ENCODE assay signal across 18 mouse cellular contexts in the genomic region with DNA sequence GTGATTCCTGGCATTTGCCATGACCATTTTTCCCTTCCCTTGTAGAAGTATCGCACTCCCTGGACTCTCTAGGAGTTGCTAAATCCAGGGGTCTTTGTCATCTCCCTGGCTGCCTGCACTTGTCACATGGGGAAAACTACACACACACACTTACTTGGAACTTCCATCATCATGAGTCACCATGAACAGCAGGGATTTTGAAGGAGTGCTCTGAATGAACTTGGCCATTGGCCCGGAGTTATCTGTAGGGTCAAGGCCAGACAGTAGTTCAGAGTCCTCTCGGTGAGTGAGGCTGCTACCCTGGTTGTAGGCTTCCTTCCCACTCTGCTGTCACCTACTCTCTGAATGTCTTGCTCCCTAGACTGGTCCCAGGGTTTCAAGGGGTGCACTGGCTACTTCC. TPM values are rescaled to one million over a fixed set of nuclear protein-coding genes. Genes with fewer than 3 reads are reported as not detected.
DNase-seq lines count a peak whose midpoint lies in the region; ATAC-seq lines count a peak whose summit lies in the region.
"Had no signal": no experiment of that assay in that cellular context is flagged by ENCODE, and none has a peak within 500 bp of the region (broad histone marks: within the 10 kb centered on the region; RNA-seq: fewer than 3 reads in every experiment).

No protein-coding gene starts in this region.

- no peaks in the 10 kb centered on the region for H3K36me3 ChIP-seq in intestine, embryonic 16.5 days (ENCODE audit: control insufficient read depth, insufficient read depth, low read length)
- H3K36me3 ChIP-seq: embryonic facial prominence, embryonic 15.5 days; kidney, embryonic 15.5 days; limb, embryonic 13.5 days; midbrain, embryonic 12.5 days; neural tube, embryonic 12.5 days had no signal

- no peak overlapping the region for H3K9ac ChIP-seq in intestine, embryonic 16.5 days (ENCODE audit: low read depth, low read length)
- H3K9ac ChIP-seq: embryonic facial prominence, embryonic 15.5 days; hindbrain, embryonic 14.5 days; kidney, embryonic 15.5 days; limb, embryonic 13.5 days; midbrain, embryonic 12.5 days; neural tube, embryonic 12.5 days had no signal

- H3K27ac ChIP-seq in intestine, embryonic 16.5 days (ENCODE audit: low read length): no peak overlapping the region
- H3K27ac ChIP-seq: embryonic facial prominence, embryonic 15.5 days; hindbrain, embryonic 14.5 days; kidney, embryonic 15.5 days; limb, embryonic 13.5 days; midbrain, embryonic 12.5 days; neural tube, embryonic 12.5 days had no signal

- H3K9me3 ChIP-seq in intestine, embryonic 16.5 days (ENCODE audit: control insufficient read depth, low read length): no peaks in the 10 kb centered on the region
- H3K9me3 ChIP-seq: embryonic facial prominence, embryonic 15.5 days; kidney, embryonic 15.5 days; limb, embryonic 13.5 days; midbrain, embryonic 12.5 days; neural tube, embryonic 12.5 days had no signal

- WGBS in intestine, embryonic 16.5 days: 68% methylated on average over 3 of the region's 3 CpGs

- no peak overlapping the region for H3K4me2 ChIP-seq in intestine, embryonic 16.5 days (ENCODE audit: low read depth, low read length)
- H3K4me2 ChIP-seq: embryonic facial prominence, embryonic 15.5 days; hindbrain, embryonic 14.5 days; kidney, embryonic 15.5 days; limb, embryonic 13.5 days; midbrain, embryonic 12.5 days; neural tube, embryonic 12.5 days had no signal

- peak; percentile 31; the same call in 1 of the 2 replicates for ATAC-seq in intestine, embryonic 16.5 days
- no peak for ATAC-seq in erythroid progenitor cell, adult 5-6 weeks (replicated peaks; ENCODE audit: low FRiP score, poor library complexity, severe bottlenecking)

- peak; percentile 15 for DNase-seq in gastrocnemius, adult 18-20 months (ENCODE audit: low spot score)
- DNase-seq in gastrocnemius, postnatal 4 days (ENCODE audit: low spot score in 2 of 2): no peak
- DNase-seq in adrenal gland, adult (ENCODE audit: inconsistent age in 2 of 2, low spot score in 1 of 2): peak; percentile 92 to 95
- DNase-seq in gastrocnemius, postnatal 25 days: peak; percentile 23
- DNase-seq in frontal cortex, adult 2 months (ENCODE audit: extremely low spot score in 1 of 2, low spot score in 1 of 2): no peak
- DNase-seq in lung, adult 18-20 months: no peak
- DNase-seq: layer of hippocampus, adult 9-11 months; lung, postnatal 14 days; thymus, postnatal 14 days had no signal

- H3K4me1 ChIP-seq in intestine, embryonic 16.5 days (ENCODE audit: control insufficient read depth, insufficient read depth, low read length): no peaks in the 10 kb centered on the region
- H3K4me1 ChIP-seq: embryonic facial prominence, embryonic 15.5 days; kidney, embryonic 15.5 days; limb, embryonic 13.5 days; midbrain, embryonic 12.5 days; neural tube, embryonic 12.5 days had no signal

- no peaks in the 10 kb centered on the region for H3K27me3 ChIP-seq in intestine, embryonic 16.5 days (replicated peaks; ENCODE audit: control insufficient read depth, insufficient read depth, low read length)
- H3K27me3 ChIP-seq: embryonic facial prominence, embryonic 15.5 days; kidney, embryonic 15.5 days; midbrain, embryonic 12.5 days; neural tube, embryonic 12.5 days had no signal

- no peak overlapping the region for H3K4me3 ChIP-seq in intestine, embryonic 16.5 days (ENCODE audit: low read length)
- H3K4me3 ChIP-seq: embryonic facial prominence, embryonic 15.5 days; kidney, embryonic 15.5 days; limb, embryonic 13.5 days; midbrain, embryonic 12.5 days; neural tube, embryonic 12.5 days had no signal

RNA-seq across cellular contexts. Expression of a gene that starts 12.9 kb away (rescaled TPM):
- total RNA-seq in gastrocnemius, adult 18-20 months (2021): under 1 TPM; 0.23 to 0.88 TPM
- under 1 TPM; 0.32 to 0.36 TPM for total RNA-seq in gastrocnemius, postnatal 4 days (2021)
- total RNA-seq in gastrocnemius, postnatal 25 days (2021): 1 to 10 TPM in 1 of 2 experiments, under 1 TPM in 1; 0.56 to 1.3 TPM
- 0.18 and 0.38 TPM in 2 replicates for polyA plus RNA-seq in intestine, embryonic 16.5 days (2015; fragmentation: Nextera tagmentation; extraction: Ambion mirVana)
- 5.0 TPM in 1 of 2 replicates, not detected in the other for total RNA-seq in erythroid progenitor cell, adult 5-6 weeks (2015; ENCODE audit: low replicate concordance)
- total RNA-seq in erythroid progenitor cell, adult 5-6 weeks (2017; ENCODE audit: low replicate concordance): 2.3 and 2.7 TPM in 2 replicates
- 0.71 and 1.5 TPM in 2 replicates for polyA plus RNA-seq in frontal cortex, adult 2 months (2012; rRNA removed)
- polyA plus RNA-seq: hindbrain, embryonic 14.5 days had no signal

RNA-seq across cellular contexts. Expression of a gene that starts 39.0 kb away (rescaled TPM):
- not detected for total RNA-seq in gastrocnemius, adult 18-20 months (2021)
- not detected for total RNA-seq in gastrocnemius, postnatal 4 days (2021)
- not detected for total RNA-seq in gastrocnemius, postnatal 25 days (2021)
- 1.3 and 1.7 TPM in 2 replicates for polyA plus RNA-seq in intestine, embryonic 16.5 days (2015; fragmentation: Nextera tagmentation; extraction: Ambion mirVana)
- total RNA-seq in erythroid progenitor cell, adult 5-6 weeks (2015; ENCODE audit: low replicate concordance): not detected in 2 replicates
- not detected in 2 replicates for total RNA-seq in erythroid progenitor cell, adult 5-6 weeks (2017; ENCODE audit: low replicate concordance)
- polyA plus RNA-seq in frontal cortex, adult 2 months (2012; rRNA removed): not detected in 2 replicates
- polyA plus RNA-seq: hindbrain, embryonic 14.5 days; kidney, embryonic 15.5 days; limb, embryonic 13.5 days; midbrain, embryonic 12.5 days; neural tube, embryonic 12.5 days; spleen, adult 2 months had no signal

Comparison
In these comparisons a context has a peak if more than half of its experiments do, and no peak if none do; other contexts are left out.
1. DNase-seq: peak in gastrocnemius, adult 18-20 months (single experiment), adrenal gland, adult (2 of 2) and gastrocnemius, postnatal 25 days (single experiment); none in gastrocnemius, postnatal 4 days (0 of 2), frontal cortex, adult 2 months (0 of 2) and lung, adult 18-20 months (0 of 2).